Mouse (Mus musculus) CH12.LX (cell line): ENCODE data around the gene Smarcd1. TPM values are rescaled to one million over a fixed set of nuclear protein-coding genes. Genes with fewer than 3 reads are reported as not detected.

Experiments used
- DNase-seq: peaks from one replicate; pipeline ENCODE4 v3.0.0-alpha.2; 2013; ENCODE audit errors: extremely low read depth
- H3K27ac ChIP-seq: 2 replicates; pipeline ENCODE4 v1.5.1; 2012; ENCODE audit warnings: low read depth, mild to moderate bottlenecking, control low read depth, moderate library complexity; ENCODE audit not compliant: insufficient read depth
- H3K27me3 ChIP-seq: replicated peaks from 2 replicates; pipeline ENCODE3; 2012; ENCODE audit warnings: inconsistent platforms
- H3K36me3 ChIP-seq, 2 experiments: replicated peaks in 1 of 2; 2 replicates each; pipeline versions ENCODE3 to v1.6.1; 2012; ENCODE audit warnings: inconsistent platforms in 1 of 2, low read length in 1 of 2, mild to moderate bottlenecking in 1 of 2, mixed read lengths in 1 of 2, moderate library complexity in 1 of 2; ENCODE audit not compliant: control insufficient read depth in 1 of 2, insufficient read depth in 1 of 2
- H3K4me1 ChIP-seq, 2 experiments: 2 replicates each; pipeline ENCODE4 v1.6.1; 2012; ENCODE audit warnings: inconsistent platforms in 1 of 2, moderate library complexity in 1 of 2; ENCODE audit not compliant: insufficient read depth in 2 of 2, control insufficient read depth in 1 of 2
- H3K4me2 ChIP-seq: 2 replicates; pipeline ENCODE4 v1.6.1; 2012; ENCODE audit warnings: low read depth, mild to moderate bottlenecking, control low read depth; ENCODE audit not compliant: poor library complexity, insufficient read depth, severe bottlenecking
- H3K4me3 ChIP-seq, 3 experiments: fragments of 150-350 bp in 1 of 3; sonication (generic) in 1 of 3; replicated peaks in 1 of 3; 2 replicates each; pipeline versions ENCODE3 to v1.5.1; 2011 to 2012; ENCODE audit warnings: low read depth in 2 of 3, low read length in 2 of 3, mild to moderate bottlenecking in 2 of 3, moderate library complexity in 2 of 3, control low read depth in 1 of 3, improper control_type of control experiment in 1 of 3, inconsistent platforms in 1 of 3, mixed read lengths in 1 of 3; ENCODE audit not compliant: poor library complexity in 1 of 3
- H3K79me2 ChIP-seq: replicated peaks from 2 replicates; pipeline ENCODE4 v1.6.1; 2012; ENCODE audit warnings: mild to moderate bottlenecking, moderate library complexity; ENCODE audit not compliant: control insufficient read depth, poor library complexity, insufficient read depth, severe bottlenecking; ENCODE audit errors: extremely low read depth
- H3K9ac ChIP-seq: 2 replicates; pipeline ENCODE4 v1.6.1; 2012; ENCODE audit warnings: low read depth, mild to moderate bottlenecking, control low read depth, moderate library complexity; ENCODE audit not compliant: insufficient read depth
- H3K9me3 ChIP-seq: replicated peaks from 2 replicates; pipeline ENCODE3; 2012; ENCODE audit warnings: low read length, inconsistent platforms, mixed read lengths
- BHLHE40 ChIP-seq: IDR thresholded peaks from 2 replicates; pipeline ENCODE4 v1.6.1; 2011; ENCODE audit warnings: mild to moderate bottlenecking, low read depth, low read length, improper control_type of control experiment
- CHD1 ChIP-seq: IDR thresholded peaks from 2 replicates; pipeline ENCODE4 v1.6.1; 2012; ENCODE audit warnings: low read depth, low read length, improper control_type of control experiment, inconsistent platforms
- CHD2 ChIP-seq: IDR thresholded peaks from 2 replicates; pipeline ENCODE4 v1.6.1; 2011; ENCODE audit warnings: low read length, improper control_type of control experiment
- CTCF ChIP-seq, 2 experiments: IDR thresholded peaks in 1 of 2; conservative IDR thresholded peaks in 1 of 2; 2 replicates each; pipeline ENCODE4 v1.5.1; 2011 to 2012; ENCODE audit warnings: low read depth in 2 of 2, low read length in 2 of 2, improper control_type of control experiment in 1 of 2, inconsistent platforms in 1 of 2, mild to moderate bottlenecking in 1 of 2, moderate library complexity in 1 of 2
- ELF1 ChIP-seq: IDR thresholded peaks from 2 replicates; pipeline ENCODE4 v1.6.1; 2014; ENCODE audit warnings: low read depth, mild to moderate bottlenecking, inconsistent platforms, low read length, improper control_type of control experiment
- HCFC1 ChIP-seq: IDR thresholded peaks from 2 replicates; pipeline ENCODE4 v1.6.1; 2012; ENCODE audit warnings: low read depth, mild to moderate bottlenecking, inconsistent platforms, low read length, improper control_type of control experiment
- IRF4 ChIP-seq: IDR thresholded peaks from 2 replicates; pipeline ENCODE4 v1.6.1; 2014; ENCODE audit warnings: low read depth, mild to moderate bottlenecking, inconsistent platforms, low read length, improper control_type of control experiment
- JUN ChIP-seq: IDR thresholded peaks from 2 replicates; pipeline ENCODE4 v1.6.1; 2011; ENCODE audit warnings: low read depth, mild to moderate bottlenecking, low read length, improper control_type of control experiment, moderate library complexity; ENCODE audit not compliant: insufficient read depth
- JUND ChIP-seq: conservative IDR thresholded peaks from 2 replicates; pipeline ENCODE4 v1.6.1; 2011; ENCODE audit warnings: low read depth, low read length, improper control_type of control experiment
- KAT2A ChIP-seq: IDR thresholded peaks from 2 replicates; pipeline ENCODE4 v1.6.1; 2012; ENCODE audit warnings: low read length, improper control_type of control experiment, inconsistent platforms; ENCODE audit not compliant: insufficient replicate concordance
- MAFK ChIP-seq: IDR thresholded peaks from 2 replicates; pipeline ENCODE4 v1.6.1; 2011; ENCODE audit warnings: low read length, improper control_type of control experiment; ENCODE audit not compliant: insufficient replicate concordance
- MAX ChIP-seq: IDR thresholded peaks from 2 replicates; pipeline ENCODE4 v1.6.1; 2011; ENCODE audit warnings: low read length, improper control_type of control experiment
- MAZ ChIP-seq: IDR thresholded peaks from 2 replicates; pipeline ENCODE4 v1.6.1; 2012; ENCODE audit warnings: low read depth, mild to moderate bottlenecking, inconsistent platforms, low read length, improper control_type of control experiment, moderate library complexity
- MXI1 ChIP-seq: IDR thresholded peaks from 2 replicates; pipeline ENCODE4 v1.6.1; 2011; ENCODE audit warnings: mild to moderate bottlenecking, low read depth, low read length, improper control_type of control experiment
- MYC ChIP-seq: IDR thresholded peaks from 2 replicates; pipeline ENCODE4 v1.6.1; 2011; ENCODE audit warnings: low read depth, mild to moderate bottlenecking, improper control_type of control experiment, low read length
- NELFE ChIP-seq: IDR thresholded peaks from 2 replicates; pipeline ENCODE4 v1.6.1; 2011; ENCODE audit warnings: low read depth, low read length, improper control_type of control experiment
- NRF1 ChIP-seq: IDR thresholded peaks from 2 replicates; pipeline ENCODE4 v1.6.1; 2014; ENCODE audit warnings: low read depth, mild to moderate bottlenecking, inconsistent platforms, low read length, improper control_type of control experiment, moderate library complexity
- POLR2A ChIP-seq: IDR thresholded peaks from 2 replicates; pipeline ENCODE4 v1.6.1; 2011; ENCODE audit warnings: low read depth, mild to moderate bottlenecking, improper control_type of control experiment, low read length
- RAD21 ChIP-seq: IDR thresholded peaks from 2 replicates; pipeline ENCODE4 v1.6.1; 2011; ENCODE audit warnings: low read depth, mild to moderate bottlenecking, low read length, improper control_type of control experiment, moderate library complexity
- RCOR1 ChIP-seq: conservative IDR thresholded peaks from 2 replicates; pipeline ENCODE4 v1.6.1; 2012; ENCODE audit warnings: low read depth, mild to moderate bottlenecking, inconsistent platforms, low read length, improper control_type of control experiment
- SIN3A ChIP-seq: IDR thresholded peaks from 2 replicates; pipeline ENCODE4 v1.6.1; 2012; ENCODE audit warnings: low read length, improper control_type of control experiment, inconsistent platforms
- SMC3 ChIP-seq: IDR thresholded peaks from 2 replicates; pipeline ENCODE4 v1.6.1; 2011; ENCODE audit warnings: low read depth, low read length, improper control_type of control experiment
- TBP ChIP-seq: conservative IDR thresholded peaks from 2 replicates; pipeline ENCODE4 v1.6.1; 2011; ENCODE audit warnings: low read depth, low read length, improper control_type of control experiment
- TCF12 ChIP-seq: IDR thresholded peaks from 2 replicates; pipeline ENCODE4 v1.6.1; 2014; ENCODE audit warnings: low read depth, mild to moderate bottlenecking, inconsistent platforms, low read length, improper control_type of control experiment
- UBTF ChIP-seq: IDR thresholded peaks from 2 replicates; pipeline ENCODE4 v1.6.1; 2012; ENCODE audit warnings: low read depth, mild to moderate bottlenecking, inconsistent platforms, low read length, improper control_type of control experiment, moderate library complexity
- USF1 ChIP-seq: IDR thresholded peaks from 2 replicates; pipeline ENCODE4 v1.6.1; 2014; ENCODE audit warnings: low read depth, mild to moderate bottlenecking, inconsistent platforms, low read length, improper control_type of control experiment
- ZKSCAN1 ChIP-seq: IDR thresholded peaks from 2 replicates; pipeline ENCODE4 v1.6.1; 2012; ENCODE audit warnings: low read depth, inconsistent platforms, low read length, improper control_type of control experiment, borderline replicate concordance
- ZMIZ1 ChIP-seq: IDR thresholded peaks from 2 replicates; pipeline ENCODE4 v1.6.1; 2012; ENCODE audit warnings: low read depth, mild to moderate bottlenecking, inconsistent platforms, low read length, improper control_type of control experiment
- dilution Hi-C: fragments of 300-500 bp; cut with MboI; formaldehyde crosslinking; loops from 2 replicates; pipeline ENCODE4 v1.14.3; 2020; ENCODE audit warnings: low sequenced_read_pairs; ENCODE audit not compliant: extremely low pct_unique_long_range_greater_than_20kb, extremely low pct_ligation_motif_present
- in situ Hi-C: fragments of 300-500 bp; cut with MboI; formaldehyde crosslinking; loops from 3 replicates; pipeline ENCODE4 v1.14.3; 2019; ENCODE audit warnings: low sequenced_read_pairs, low pct_ligation_motif_present, low pct_unique_long_range_greater_than_20kb, mixed read lengths
- polyA plus RNA-seq: library from polyadenylated mRNA; unstranded; fragments of >175 nt; gene quantifications from 2 replicates; pipeline ENCODE4 v1.2.1, GENCODE M21; 2012; ENCODE audit warnings: low read depth; ENCODE audit not compliant: insufficient read length
- total RNA-seq, 2 experiments: library from RNA; depleted of rRNA; stranded (reverse); fragments of 300-350 nt in 1 of 2; fragments of >200 nt in 1 of 2; gene quantifications; 2 replicates each; pipeline ENCODE4 v1.2.3; 2012 to 2014

Smarcd1 gene
- total and polyA plus RNA-seq, 3 experiments, result 12.5 to 69.9 (median 17.9) TPM

DNA sequence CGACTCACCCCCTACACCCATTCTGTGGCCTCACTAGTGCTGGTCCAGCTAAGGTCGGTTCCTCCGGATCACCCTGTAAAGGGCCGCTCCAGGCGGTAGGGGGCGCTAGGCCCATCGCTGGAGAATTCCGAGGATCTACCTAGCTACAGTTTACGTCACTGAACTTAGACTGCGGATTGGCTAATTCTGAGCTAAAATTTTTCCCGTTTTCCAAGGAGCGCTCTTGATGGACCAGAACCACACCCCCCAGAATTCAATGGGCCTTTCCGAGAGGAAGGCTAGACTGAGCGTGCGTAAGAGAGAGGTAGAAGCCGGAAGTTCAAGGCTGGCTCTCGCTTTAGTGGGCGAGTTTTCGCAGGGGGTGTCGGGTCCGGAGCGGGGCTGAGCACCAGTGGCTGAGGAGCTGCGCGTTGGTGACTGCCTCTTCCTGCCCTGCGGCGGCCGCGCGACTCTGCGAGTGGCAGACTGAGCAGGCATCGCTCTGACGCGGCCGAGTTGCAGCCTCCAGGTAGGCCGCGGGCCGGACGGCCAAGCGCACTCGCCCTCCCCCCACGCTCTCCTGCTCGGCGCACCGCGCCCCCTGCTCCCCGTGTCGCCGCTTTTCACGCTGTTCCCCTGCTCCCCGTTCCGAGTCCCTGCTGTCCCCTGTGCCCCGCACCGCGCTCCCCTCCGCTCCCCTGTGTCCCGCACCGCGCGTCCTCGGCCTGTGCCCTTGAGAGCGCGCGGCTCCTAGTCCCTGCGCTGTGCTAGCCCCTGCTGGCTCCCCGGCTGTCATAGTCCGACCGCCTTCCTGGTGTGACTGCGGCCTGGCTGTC lies 23.6 kb downstream of the Smarcd1 start, which contains the start of gene Cox14:
TSS of gene Cox14 (plus strand) at position 278 of the 815 bp plus-strand sequence.
- in situ Hi-C loops, result loop anchor here (5.0 kb wide), 2 partner anchors 47 to 182 kb away; partner anchors contain the start of gene Cers5
- Histone ChIP-seq H3K27me3 (no peaks in the 10 kb centered on the region), H3K4me3 (peak within 1 kb of the TSS; percentile 83 to 99 (median 98)), H3K79me2 (peaks cover 11% of the 10 kb centered on the region; the same call in 1 of the 2 replicates), H3K4me2 (peak within 1 kb of the TSS; percentile 81), H3K4me1 (peaks cover 4 to 21% of the 10 kb centered on the region in 2 experiments; a peak in 2 of 4 replicates), H3K27ac (peak within 1 kb of the TSS; percentile 81), H3K36me3 (peaks cover 14 to 57% of the 10 kb centered on the region in 2 experiments)
- dilution Hi-C loops, result no loop called here
- DNase-seq, result peak; percentile 100
- peak; percentile 82 to 95 for TF ChIP-seq CTCF (conservative IDR thresholded peaks at IDR 0.05 in 1 of 2, IDR thresholded peaks at IDR 0.05 in 1 of 2; ENCODE audit: low read depth in 2 of 2, low read length in 2 of 2)
- peak; percentile 87 for TF ChIP-seq ZMIZ1
- no peak for TF ChIP-seq CHD1
- no peak for TF ChIP-seq MAFK
- peak; percentile 75 for TF ChIP-seq JUND
- TF ChIP-seq RAD21, result peak; percentile 52
- peak; percentile 89 for TF ChIP-seq POLR2A
- peak; percentile 92 for TF ChIP-seq HCFC1
- no peak; the same call in 1 of the 2 replicates for TF ChIP-seq ZKSCAN1
- peak; percentile 67 for TF ChIP-seq TCF12
- TF ChIP-seq TBP, result peak; percentile 79; the same call in 1 of the 2 replicates
- peak; percentile 61; the same call in 1 of the 2 replicates for TF ChIP-seq IRF4
- peak; percentile 75 for TF ChIP-seq MXI1
- TF ChIP-seq ELF1, result peak; percentile 97
- 0 out of 2 replicates have a peak, but pooled peaks have one; percentile 64 for TF ChIP-seq MAZ
- peak; percentile 55 for TF ChIP-seq MYC
- peak; percentile 74 for TF ChIP-seq NELFE
- TF ChIP-seq USF1, result no peak
- TF ChIP-seq KAT2A, result peak; percentile 87; the same call in 1 of the 2 replicates
- TF ChIP-seq UBTF, result peak; percentile 73; the same call in 1 of the 2 replicates
- no peak for TF ChIP-seq RCOR1
- no peak for TF ChIP-seq JUN
- peak; percentile 85; the same call in 1 of the 2 replicates for TF ChIP-seq SIN3A
- TF ChIP-seq BHLHE40, result peak; percentile 42; the same call in 1 of the 2 replicates
- peak; percentile 90 for TF ChIP-seq NRF1
- TF ChIP-seq MAX, result peak; percentile 60; the same call in 1 of the 2 replicates
- TF ChIP-seq SMC3, result peak; percentile 51
- peak; percentile 99 for TF ChIP-seq CHD2
- TF ChIP-seq, all 38 proteins: peak for 22
- H3K9ac ChIP-seq, result peak within 1 kb of the TSS; percentile 72
- peaks cover 4% of the 10 kb centered on the region for H3K9me3 ChIP-seq
